Mouse (Mus musculus) cerebellum, postnatal 14 days (tissue): Measurements from ENCODE around the gene Atp6v0c.

Experiments
- DNase-seq, 2 experiments: peaks; one replicate each; pipeline ENCODE4 v3.0.0; 2021; ENCODE audit warnings: mixed read lengths in 2 of 2

The Atp6v0c gene

GRCm38 (mm10) chr17:24169317-24170065 lies at the start of gene Atp6v0c:
Atp6v0c (minus strand) TSS chr17:24169702.
- DNase-seq, result peak; percentile 98

- DNase-seq, result peak in 1 of 2 experiments; percentile 45
Observed at GRCm38 (mm10) chr17:24216836-24217235, 47.3 kb upstream of the Atp6v0c start.

GRCm38 (mm10) chr17:24213186-24213585 lies 43.7 kb upstream of the Atp6v0c start:
- DNase-seq, result no peak

GRCm38 (mm10) chr17:24212441-24213018 lies 43.0 kb upstream of the Atp6v0c start:
- no peak for DNase-seq

- peak; percentile 86 to 87 for DNase-seq
Observed at GRCm38 (mm10) chr17:24211631-24212440, 42.3 kb upstream of the Atp6v0c start.

- DNase-seq, result no peak
Observed at GRCm38 (mm10) chr17:24210591-24210990, 41.1 kb upstream of the Atp6v0c start.

- DNase-seq, result no peak
Observed at GRCm38 (mm10) chr17:24209916-24210240, 40.4 kb upstream of the Atp6v0c start.

GRCm38 (mm10) chr17:24209043-24209915 lies 39.8 kb upstream of the Atp6v0c start, which contains the start of gene Ntn3:
Ntn3 (minus strand) TSS chr17:24209531.
- DNase-seq, result peak; percentile 58 to 67

- DNase-seq, result peak; percentile 57 to 63
Observed at GRCm38 (mm10) chr17:24208641-24209042, 39.1 kb upstream of the Atp6v0c start.

- peak in 1 of 2 experiments; percentile 61 for DNase-seq
Observed at GRCm38 (mm10) chr17:24207768-24208640, 38.5 kb upstream of the Atp6v0c start.

- peak; percentile 62 to 65 for DNase-seq
Observed at GRCm38 (mm10) chr17:24206451-24207351, 37.2 kb upstream of the Atp6v0c start.

GRCm38 (mm10) chr17:24205908-24206361 lies 36.4 kb upstream of the Atp6v0c start:
- DNase-seq, result peak; percentile 42 to 43

GRCm38 (mm10) chr17:24205284-24205888 lies 35.9 kb upstream of the Atp6v0c start, which contains the start of gene Tbc1d24:
Tbc1d24 (minus strand) TSS chr17:24205562.
- peak; percentile 96 to 98 for DNase-seq

- DNase-seq, result peak in 1 of 2 experiments; percentile 46
Observed at GRCm38 (mm10) chr17:24204846-24205245, 35.3 kb upstream of the Atp6v0c start.

GRCm38 (mm10) chr17:24203611-24204534 lies 34.4 kb upstream of the Atp6v0c start:
- no peak for DNase-seq

- no peak for DNase-seq
Observed at GRCm38 (mm10) chr17:24203068-24203467, 33.6 kb upstream of the Atp6v0c start.

- DNase-seq, result no peak
Observed at GRCm38 (mm10) chr17:24201092-24201491, 31.6 kb upstream of the Atp6v0c start.

GRCm38 (mm10) chr17:24199741-24200140 lies 30.2 kb upstream of the Atp6v0c start:
- DNase-seq, result peak in 1 of 2 experiments; percentile 41
